Mouse (Mus musculus) thymus, adult 2 months (tissue): ENCODE data around the gene P4htm.

Experiments
- CTCF ChIP-seq: fragments of 200-500 bp; IDR thresholded peaks from 2 replicates; pipeline ENCODE4 v1.5.1; 2012; ENCODE audit warnings: mild to moderate bottlenecking, control low read depth, low read length, moderate library complexity, borderline replicate concordance; ENCODE audit not compliant: control insufficient read depth, poor library complexity, insufficient read depth; ENCODE audit errors: extremely low read depth
- POLR2A ChIP-seq: fragments of 200-500 bp; IDR thresholded peaks from 2 replicates; pipeline ENCODE4 v1.6.1; 2012; ENCODE audit warnings: mild to moderate bottlenecking, low read length, control low read depth, moderate library complexity; ENCODE audit not compliant: control insufficient read depth, poor library complexity, insufficient read depth; ENCODE audit errors: extremely low read depth

- TF ChIP-seq POLR2A (no peak), CTCF (no peak)
Measured at GRCm38 (mm10) chr9:108579344-108579690, 18.1 kb downstream of the P4htm start.
